Mouse (Mus musculus) left cerebral cortex, adult 8-10 months (tissue): ENCODE measurements around the gene Med28. TPM values are rescaled to one million over a fixed set of nuclear protein-coding genes. Genes with fewer than 3 reads are reported as not detected.

ENCODE experiments used
- DNase-seq, 2 experiments: peaks; one replicate each; pipeline ENCODE4 v3.0.0; 2022; ENCODE audit warnings: low spot score in 2 of 2
- total RNA-seq, 4 experiments: library from RNA; stranded (reverse); gene quantifications; 2 replicates each; pipeline ENCODE4 v1.2.4; 2022

Med28 gene
- 100 to 1,000 TPM in 3 of 4 experiments, 10 to 100 TPM in 1; 97.1 to 104 (median 102) TPM for total RNA-seq

- peak; percentile 87 to 92 for DNase-seq
Observed at GRCm38 (mm10) chr5:45519960-45520808, at the start of gene Med28. Gene Med28 (plus strand): TSS chr5:45520229.

- peak in 1 of 2 experiments; percentile 64 for DNase-seq
Observed at GRCm38 (mm10) chr5:45472880-45473450, 47.1 kb upstream of the Med28 start.

GRCm38 (mm10) chr5:45473521-45473920 is 46.5 kb upstream of the Med28 start:
- no peak for DNase-seq

GRCm38 (mm10) chr5:45474215-45474614 is 45.8 kb upstream of the Med28 start:
- DNase-seq: no peak

GRCm38 (mm10) chr5:45474758-45475157 is 45.3 kb upstream of the Med28 start:
- no peak for DNase-seq

GRCm38 (mm10) chr5:45475771-45476170 is 44.3 kb upstream of the Med28 start:
- DNase-seq: no peak

GRCm38 (mm10) chr5:45476288-45476687 is 43.7 kb upstream of the Med28 start:
- peak in 1 of 2 experiments; percentile 33 for DNase-seq

- DNase-seq: peak in 1 of 2 experiments; percentile 33
Observed at GRCm38 (mm10) chr5:45477601-45478000, 42.4 kb upstream of the Med28 start.

- no peak for DNase-seq
Observed at GRCm38 (mm10) chr5:45480066-45480465, 40.0 kb upstream of the Med28 start.

- no peak for DNase-seq
Observed at GRCm38 (mm10) chr5:45481125-45481524, 38.9 kb upstream of the Med28 start.

GRCm38 (mm10) chr5:45482607-45483006 is 37.4 kb upstream of the Med28 start:
- no peak for DNase-seq

- no peak for DNase-seq
Observed at GRCm38 (mm10) chr5:45483654-45484053, 36.4 kb upstream of the Med28 start.

- no peak for DNase-seq
Observed at GRCm38 (mm10) chr5:45491776-45492175, 28.3 kb upstream of the Med28 start.

- DNase-seq: peak; percentile 87 to 97
Observed at GRCm38 (mm10) chr5:45493191-45494092, 26.6 kb upstream of the Med28 start, which contains the start of gene Lap3. Gene Lap3 (plus strand): TSS chr5:45493374.

- DNase-seq: no peak
Observed at GRCm38 (mm10) chr5:45494093-45494755, 25.8 kb upstream of the Med28 start.

- DNase-seq: no peak
Observed at GRCm38 (mm10) chr5:45495429-45495975, 24.5 kb upstream of the Med28 start.

- no peak for DNase-seq
Observed at GRCm38 (mm10) chr5:45496042-45496441, 24.0 kb upstream of the Med28 start.

GRCm38 (mm10) chr5:45496479-45496878 is 23.6 kb upstream of the Med28 start:
- no peak for DNase-seq

- no peak for DNase-seq
Observed at GRCm38 (mm10) chr5:45496930-45497550, 23.0 kb upstream of the Med28 start.

GRCm38 (mm10) chr5:45497564-45497963 is 22.5 kb upstream of the Med28 start:
- no peak for DNase-seq
